Mouse (Mus musculus) kidney, adult 2 months (tissue): ENCODE results near the gene Emb.
A peak's percentile ranks its signal among the peaks of the same experiment; 100 is the strongest.

Source experiments
- CTCF ChIP-seq: fragments of 200-500 bp; conservative IDR thresholded peaks from 2 replicates; pipeline ENCODE4 v1.5.1; 2011; ENCODE audit warnings: low read depth, mild to moderate bottlenecking, control low read depth, low read length, moderate library complexity, mixed read lengths; ENCODE audit not compliant: insufficient read depth, insufficient read length
- POLR2A ChIP-seq: fragments of 200-500 bp; IDR thresholded peaks from one replicate; pipeline ENCODE4 v1.6.1; 2011; ENCODE audit warnings: low read depth, low read length, control low read depth

- TF ChIP-seq POLR2A: no peak
- TF ChIP-seq CTCF: peak; percentile 86
Measured at GRCm38 (mm10) chr13:117311446-117312225, 103.3 kb downstream of the Emb start.
